Mouse (Mus musculus) right cerebral cortex, adult 2 months (tissue): ENCODE results near the gene Tmem126a.

Source experiments
- DNase-seq, 2 experiments: peaks; one replicate each; pipeline ENCODE4 v3.0.0; 2021 to 2022; ENCODE audit warnings: low spot score in 2 of 2

Tmem126a gene

GRCm38 (mm10) chr7:90456845-90457468 lies at the start of gene Tmem126a:
Gene Tmem126a, minus strand, starts transcription at chr7:90457229.
- peak; percentile 82 to 84 for DNase-seq

DNA sequence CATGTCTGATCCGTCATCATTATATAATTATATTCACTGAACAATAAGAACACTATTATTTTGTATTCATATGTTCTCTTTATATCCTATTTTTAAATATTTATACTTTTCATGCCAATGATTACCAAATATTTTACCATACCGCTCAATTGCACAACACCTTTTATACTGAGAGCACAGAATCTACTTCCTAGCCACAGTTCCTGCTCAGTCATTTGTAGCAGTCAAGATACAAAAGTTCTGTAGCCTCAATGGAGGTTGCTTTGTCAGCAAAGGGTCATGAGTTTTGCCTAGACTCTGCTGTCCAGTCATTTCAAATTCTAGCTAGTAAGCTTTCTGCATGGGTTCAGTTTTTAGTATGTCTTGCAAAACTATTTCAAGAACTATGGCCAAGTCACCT lies 25.6 kb upstream of the Tmem126a start:
- no peak for DNase-seq

DNA sequence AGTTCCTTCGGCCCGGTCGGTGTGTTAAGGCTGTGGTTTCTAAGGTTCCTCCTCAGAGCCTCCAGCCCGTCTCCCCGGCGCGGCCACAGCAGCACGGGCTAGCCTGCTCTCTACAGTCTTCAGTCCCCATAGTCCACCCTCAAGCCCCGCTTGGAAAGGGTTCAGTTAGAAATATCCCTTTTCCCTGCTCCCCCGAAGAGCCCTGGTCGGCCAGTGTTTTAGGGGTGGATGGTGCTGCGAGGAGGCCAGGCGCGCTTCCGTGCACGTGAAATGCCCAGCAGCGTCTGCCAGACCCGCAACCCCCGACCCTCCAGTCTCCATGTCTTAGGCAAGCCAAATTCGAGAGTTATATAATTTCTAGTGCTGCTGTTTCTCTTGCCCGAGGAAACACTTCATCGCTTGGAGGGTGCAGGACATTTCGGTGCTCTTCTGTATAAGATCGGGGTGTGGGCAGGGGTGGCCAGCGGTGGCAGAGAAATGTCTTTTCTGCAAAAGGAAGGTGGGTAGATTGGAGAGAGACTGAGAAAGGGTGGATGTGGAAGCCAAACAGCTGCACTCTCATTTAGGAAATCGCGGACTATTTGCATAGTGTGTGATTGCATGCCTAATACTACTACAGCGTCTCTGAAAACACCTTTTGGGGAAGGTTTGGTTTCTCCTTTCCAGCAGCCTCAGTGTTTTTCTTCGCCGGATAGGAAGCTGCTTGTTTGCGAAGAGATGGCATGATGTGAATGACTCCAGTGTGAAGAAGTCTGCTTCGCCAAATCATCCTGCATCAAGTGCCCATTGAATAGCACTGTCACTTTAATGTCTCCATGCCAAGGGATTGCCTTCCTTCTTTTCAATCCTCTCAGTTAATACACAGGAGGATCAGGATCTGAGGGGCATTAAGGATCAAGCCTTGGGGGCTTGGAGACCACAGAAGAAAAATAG lies 19.6 kb upstream of the Tmem126a start, which contains the start of gene Dlg2:
Gene Dlg2, plus strand, starts transcription at position 360 of the 933 bp plus-strand sequence.
- DNase-seq = peak; percentile 50 to 67

- DNase-seq = peak; percentile 99
These were observed 18.8 kb upstream of the Tmem126a start, which contains the start of gene Tmem126b for GRCm38 (mm10) chr7:90475793-90476312. Gene Tmem126b, minus strand, starts transcription at chr7:90476001.

DNA sequence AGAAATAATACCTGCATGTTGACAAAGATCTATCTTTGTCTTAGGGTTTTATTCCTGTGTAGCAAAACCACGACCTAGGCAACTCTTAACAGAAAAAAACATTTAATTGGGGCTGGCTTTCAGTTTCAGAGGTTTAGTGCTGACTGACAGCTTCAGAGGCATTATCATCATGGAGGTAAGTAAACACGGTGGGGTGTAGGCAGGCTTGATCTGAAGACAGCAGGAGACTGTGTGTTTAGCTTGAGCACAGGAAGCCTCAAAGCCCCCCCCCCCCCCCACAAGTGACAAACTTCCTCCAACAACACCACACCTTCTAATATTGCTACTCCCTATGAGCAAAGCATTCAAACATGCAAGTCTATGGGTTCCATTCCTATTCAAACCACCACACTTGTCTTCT lies 16.5 kb upstream of the Tmem126a start:
- no peak for DNase-seq

DNA sequence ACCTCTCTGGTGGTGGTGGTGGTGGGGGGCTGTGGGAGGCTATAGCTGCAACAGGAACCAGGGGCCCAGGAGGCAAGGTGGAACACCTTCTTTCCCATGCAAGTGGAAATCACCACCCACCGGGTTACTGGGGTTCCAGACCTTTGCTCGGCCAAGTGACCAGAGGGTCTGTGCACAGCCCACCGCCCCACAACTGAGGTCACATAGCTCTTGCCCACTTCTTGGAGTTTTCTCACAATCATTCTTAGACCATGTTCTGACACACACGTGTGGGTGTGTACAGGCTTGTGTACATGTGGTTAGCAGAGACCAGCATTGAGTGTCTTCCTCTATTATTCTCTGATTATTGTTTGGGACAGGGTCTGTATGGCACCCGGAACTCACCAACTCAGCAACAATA lies 4.4 kb upstream of the Tmem126a start:
- no peak for DNase-seq

- no peak for DNase-seq
These were observed 3.9 kb upstream of the Tmem126a start for GRCm38 (mm10) chr7:90460930-90461329.

DNA sequence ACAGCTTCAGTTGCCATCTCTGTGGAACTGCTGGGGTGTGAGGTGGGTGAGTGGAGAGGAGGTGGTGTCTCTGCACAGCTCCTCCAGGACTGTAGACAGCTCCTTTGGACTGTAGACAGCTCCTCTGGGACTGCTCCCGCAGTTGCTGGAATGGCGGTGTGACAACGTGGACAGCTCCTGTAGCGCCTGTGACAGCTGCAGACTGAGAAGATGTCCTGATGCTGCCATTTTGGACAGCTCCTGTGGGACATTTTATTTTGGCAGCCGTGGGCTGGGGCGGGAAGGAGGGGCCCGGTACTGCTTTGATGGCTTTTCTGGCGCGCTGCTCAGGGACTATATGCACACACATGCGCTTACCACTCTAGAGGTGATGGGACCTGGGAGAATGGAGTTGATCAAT lies 3.3 kb upstream of the Tmem126a start:
- DNase-seq = no peak

- DNase-seq = no peak
These were observed 488 bp upstream of the Tmem126a start for GRCm38 (mm10) chr7:90457517-90457916.

DNA sequence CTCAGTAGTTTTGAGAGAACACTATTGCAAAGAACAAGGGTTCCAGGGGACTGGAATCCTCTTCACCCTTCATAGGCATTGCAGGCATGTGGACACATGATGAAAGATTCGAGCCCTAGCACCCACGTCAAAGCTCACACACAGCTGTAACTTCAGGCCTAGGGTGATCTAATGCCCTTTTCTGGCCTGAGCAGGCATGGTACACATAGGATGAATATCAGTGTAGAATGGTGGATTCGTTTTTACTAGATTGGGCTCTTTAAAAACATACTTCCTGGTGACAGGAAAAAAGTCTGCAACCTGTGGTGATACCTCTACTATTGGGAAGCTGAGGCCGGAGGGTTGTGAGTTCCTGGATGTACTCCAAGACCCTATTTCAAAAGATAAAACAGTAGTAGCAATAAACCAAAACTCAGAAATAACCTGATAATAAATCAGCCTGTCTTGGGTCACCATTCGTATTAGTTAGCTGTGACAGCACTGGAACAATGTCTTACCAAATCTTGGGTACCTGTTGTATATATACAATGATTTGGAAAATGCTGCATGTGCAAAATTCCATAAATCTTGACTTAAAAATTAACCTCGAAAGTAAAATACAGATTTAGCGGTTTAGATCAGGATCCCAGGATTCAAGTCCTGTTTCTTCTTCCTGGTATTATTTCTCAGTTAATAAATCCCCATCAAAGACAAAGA lies 732 bp downstream of the Tmem126a start:
- no peak for DNase-seq

DNA sequence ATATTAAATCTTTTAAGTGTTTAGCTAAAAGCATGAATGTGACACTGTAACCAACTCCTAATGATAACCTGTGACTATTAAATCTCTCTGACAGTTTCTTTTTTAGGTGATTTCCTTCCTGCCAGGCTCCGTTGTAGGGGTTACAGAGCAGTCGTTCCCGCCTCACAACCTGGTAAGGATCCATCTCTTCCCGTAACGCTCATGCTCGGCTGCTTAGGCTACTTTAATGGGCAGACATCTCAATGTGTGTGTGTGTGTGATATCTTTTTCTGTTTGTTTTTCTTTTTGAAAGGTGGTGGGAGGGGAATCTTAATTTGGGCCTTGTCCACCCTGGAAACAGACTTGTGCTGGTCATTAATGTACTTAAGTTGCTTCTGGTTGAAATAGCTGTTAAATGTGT lies 12.8 kb downstream of the Tmem126a start:
- no peak for DNase-seq

DNA sequence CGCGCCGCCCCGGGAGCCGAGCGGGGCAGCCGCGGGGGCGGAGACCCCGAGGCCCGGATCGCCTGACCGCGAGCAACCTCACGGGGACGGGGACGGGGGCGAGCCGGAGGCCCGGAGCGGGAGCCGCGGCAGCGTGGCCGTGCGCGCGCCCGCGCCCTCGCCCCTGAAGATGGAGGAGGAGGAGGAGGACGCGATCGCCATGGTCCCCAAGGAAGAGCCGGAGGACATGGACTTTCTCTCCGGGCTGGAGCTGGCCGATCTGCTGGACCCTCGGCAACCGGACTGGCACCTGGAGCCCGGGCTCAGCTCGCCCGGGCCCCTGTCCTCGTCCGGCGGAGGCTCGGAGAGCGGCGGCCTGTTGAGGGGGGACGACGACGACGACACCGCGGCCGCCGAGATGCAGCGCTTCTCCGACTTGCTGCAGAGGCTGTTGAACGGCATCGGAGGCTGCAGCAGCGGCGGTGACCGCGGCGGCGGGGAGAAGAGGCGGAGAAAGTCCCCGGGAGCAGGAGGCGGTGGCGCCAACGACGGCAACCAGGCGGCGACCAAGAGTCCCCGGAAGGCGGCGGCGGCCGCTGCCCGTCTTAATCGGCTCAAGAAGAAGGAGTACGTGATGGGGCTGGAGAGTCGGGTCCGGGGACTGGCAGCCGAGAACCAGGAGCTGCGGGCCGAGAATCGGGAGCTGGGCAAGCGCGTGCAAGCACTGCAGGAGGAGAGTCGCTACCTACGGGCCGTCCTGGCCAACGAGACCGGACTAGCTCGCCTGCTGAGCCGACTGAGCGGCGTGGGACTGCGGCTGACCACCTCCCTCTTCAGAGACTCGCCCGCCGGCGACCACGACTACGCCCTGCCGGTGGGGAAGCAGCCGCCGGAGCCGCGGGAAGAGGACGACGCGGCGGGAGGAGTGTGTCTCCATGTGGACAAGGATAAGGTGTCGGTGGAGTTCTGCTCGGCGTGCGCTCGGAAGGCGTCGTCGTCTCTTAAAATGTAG lies 13.6 kb downstream of the Tmem126a start:
- DNase-seq = peak; percentile 60 to 62

- DNase-seq = peak; percentile 95
These were observed 14.4 kb downstream of the Tmem126a start, which contains the start of gene Crebzf for GRCm38 (mm10) chr7:90442518-90443080. Gene Crebzf, plus strand, starts transcription at chr7:90442729.

DNA sequence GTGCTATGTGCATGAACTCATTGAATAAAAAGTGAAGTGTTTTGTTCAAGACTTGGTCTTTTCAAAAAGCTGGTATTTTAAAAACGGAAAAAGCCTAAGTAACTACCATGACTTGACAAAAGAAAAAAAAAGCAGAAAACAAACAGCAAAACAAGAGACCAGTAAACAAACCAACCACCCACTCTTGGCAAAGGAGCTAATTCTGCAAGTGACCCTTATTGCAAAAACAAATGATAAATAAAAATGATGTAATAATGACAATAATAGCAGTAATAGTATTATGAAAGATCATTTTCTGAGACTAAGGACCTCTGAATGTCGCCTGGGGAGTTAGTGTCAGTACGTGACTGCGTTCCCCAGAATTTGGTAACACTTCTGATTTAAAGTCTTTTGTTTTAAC lies 15.0 kb downstream of the Tmem126a start:
- DNase-seq = no peak

DNA sequence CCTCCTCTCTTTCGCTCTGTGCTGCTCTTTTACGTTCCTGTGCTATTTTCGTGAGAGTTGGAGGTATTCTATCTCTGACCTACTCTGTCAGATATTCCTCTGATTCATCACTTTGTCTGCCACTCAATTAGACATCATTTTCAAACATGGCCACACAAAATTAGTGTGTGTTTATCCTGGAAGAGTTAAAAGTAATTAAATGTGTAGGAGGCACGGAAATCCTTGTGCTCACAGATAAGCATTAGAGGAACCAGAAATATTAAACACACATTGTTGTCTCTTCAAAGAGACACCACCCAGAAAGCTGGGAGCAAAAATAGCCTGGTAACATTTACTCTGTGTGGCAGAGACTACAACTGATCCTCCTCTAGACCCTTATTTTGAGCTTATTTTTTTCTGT lies 17.0 kb downstream of the Tmem126a start:
- DNase-seq = no peak

GRCm38 (mm10) chr7:90432221-90432620 lies 24.8 kb downstream of the Tmem126a start:
- no peak for DNase-seq

DNA sequence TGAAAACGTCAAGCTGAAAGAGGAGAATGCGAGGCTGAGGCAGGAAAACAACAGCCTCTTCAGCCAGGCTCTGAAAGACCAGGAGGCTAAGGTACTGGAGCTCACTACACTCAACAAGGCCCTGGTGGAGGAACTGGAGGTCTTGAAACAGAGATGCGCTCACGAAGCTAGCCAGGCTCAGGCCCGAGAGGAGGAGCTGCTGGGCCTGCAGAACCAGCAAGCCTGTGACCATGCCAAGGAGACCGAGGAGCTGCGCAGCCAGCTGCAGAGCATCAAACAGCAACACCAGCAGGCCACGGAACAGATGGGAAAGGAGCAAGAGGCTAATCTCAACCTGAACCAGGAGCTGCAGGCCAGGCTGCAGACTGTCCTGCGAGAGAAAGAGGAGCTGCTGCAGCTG lies 30.0 kb downstream of the Tmem126a start:
- no peak for DNase-seq

DNA sequence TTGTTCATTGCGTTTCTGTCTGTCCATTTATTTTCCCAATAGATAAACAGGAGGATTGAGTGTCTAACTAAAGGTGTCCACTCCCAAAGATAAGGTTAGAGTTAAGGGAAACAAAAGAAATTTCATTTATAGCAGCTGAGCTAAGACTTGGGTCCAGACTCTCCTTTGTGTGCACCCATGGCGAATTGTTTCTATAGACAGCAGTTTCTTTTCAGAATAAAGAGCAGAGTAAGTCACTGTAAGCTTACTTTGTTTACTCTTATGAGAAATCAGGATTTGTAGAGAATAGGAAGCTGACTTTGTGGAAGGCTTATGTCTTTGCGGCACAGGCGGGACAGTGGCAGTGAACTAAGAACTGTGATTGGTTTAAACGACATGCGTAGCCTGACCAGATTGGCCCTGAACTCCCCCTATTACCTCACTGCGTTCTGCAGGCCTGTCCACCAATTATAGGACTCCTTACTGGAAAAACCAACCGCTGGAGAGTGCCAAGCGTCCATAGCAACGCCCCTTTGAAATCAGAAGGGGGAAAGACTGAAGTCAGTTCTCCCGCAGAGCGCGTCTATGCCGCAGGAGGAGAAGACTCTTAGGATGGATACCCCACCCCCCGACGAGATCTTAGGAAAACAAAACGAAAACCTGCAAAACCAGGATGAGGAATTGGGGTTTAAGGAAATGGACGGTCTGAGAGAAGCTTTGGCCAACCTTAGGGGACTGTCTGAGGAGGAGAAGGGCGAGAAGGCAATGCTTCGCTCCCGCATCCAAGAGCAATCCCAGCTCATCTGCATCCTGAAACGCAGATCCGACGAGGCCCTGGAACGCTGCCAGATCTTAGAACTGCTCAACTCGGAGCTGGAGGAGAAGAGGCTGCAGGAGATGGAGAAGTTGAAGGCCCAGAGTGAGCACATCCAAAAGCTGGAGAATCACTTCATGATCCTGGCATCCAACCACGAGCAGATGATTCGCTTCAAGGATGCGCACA lies 30.7 kb downstream of the Tmem126a start, which contains the start of gene Ccdc89:
Gene Ccdc89, plus strand, starts transcription at position 558 of the 982 bp plus-strand sequence.
- peak; percentile 78 to 79 for DNase-seq

DNA sequence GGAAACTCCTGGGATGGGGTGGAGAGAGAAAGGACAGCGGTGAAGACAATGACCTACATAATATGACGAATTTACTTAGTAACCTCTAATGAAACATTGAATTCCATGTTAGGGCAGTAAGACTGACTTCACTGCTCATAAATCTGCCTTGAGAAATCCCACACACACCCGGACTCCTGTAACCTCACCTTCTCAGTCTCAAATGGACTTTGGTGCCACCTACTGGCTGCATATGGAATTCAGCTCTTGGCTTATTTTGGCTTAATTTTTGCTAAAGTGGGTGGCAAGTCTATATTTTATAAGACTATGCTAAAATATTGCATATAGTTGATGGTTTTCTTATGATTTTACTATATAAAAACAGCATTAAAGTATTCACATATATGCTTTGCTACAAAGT lies 47.1 kb downstream of the Tmem126a start:
- peak; percentile 68 to 76 for DNase-seq
